Mouse (Mus musculus) MEL (cell line): ENCODE measurements at regions not wholly inside any gene's neighbourhood (a gene's known extent, or its start where the extent isn't known, plus 50 kb on each side); places are given as distances from the start of the nearest gene placed in this dataset.

ENCODE experiments used
- DNase-seq: peaks from one replicate; pipeline ENCODE4 v3.0.0; 2011; ENCODE audit warnings: low read depth, low spot score
- H3K27ac ChIP-seq: 2 replicates; pipeline ENCODE4 v1.5.1; 2012; ENCODE audit warnings: low read depth, mild to moderate bottlenecking, control low read depth, low read length, moderate library complexity; ENCODE audit not compliant: control insufficient read depth
- H3K27me3 ChIP-seq, 2 experiments: fragments of 150-350 bp in 1 of 2; sonication (generic) in 1 of 2; 2 replicates each; pipeline ENCODE4 v1.6.1; 2012; ENCODE audit warnings: low read length in 2 of 2, mild to moderate bottlenecking in 2 of 2, improper control_type of control experiment in 1 of 2, moderate library complexity in 1 of 2; ENCODE audit not compliant: insufficient read depth in 2 of 2, control insufficient read depth in 1 of 2
- H3K36me3 ChIP-seq, 2 experiments: 2 replicates each; pipeline ENCODE4 v1.6.1; 2012 to 2014; ENCODE audit warnings: low read length in 2 of 2, improper control_type of control experiment in 1 of 2, inconsistent platforms in 1 of 2, mild to moderate bottlenecking in 1 of 2; ENCODE audit not compliant: insufficient read depth in 2 of 2, control insufficient read depth in 1 of 2
- H3K4me1 ChIP-seq, 2 experiments: fragments of 150-350 bp in 1 of 2; sonication (generic) in 1 of 2; 2 replicates each; pipeline ENCODE4 v1.6.1; 2012; ENCODE audit warnings: low read length in 2 of 2, improper control_type of control experiment in 1 of 2, mild to moderate bottlenecking in 1 of 2; ENCODE audit not compliant: insufficient read depth in 2 of 2, control insufficient read depth in 1 of 2
- H3K4me3 ChIP-seq, 2 experiments: fragments of 150-350 bp in 1 of 2; sonication (generic) in 1 of 2; 2 replicates each; pipeline ENCODE4 v1.5.1; 2012; ENCODE audit warnings: low read depth in 2 of 2, low read length in 2 of 2, mild to moderate bottlenecking in 2 of 2, moderate library complexity in 2 of 2, control low read depth in 1 of 2, improper control_type of control experiment in 1 of 2; ENCODE audit not compliant: control insufficient read depth in 1 of 2, insufficient read depth in 1 of 2
- H3K79me2 ChIP-seq: 2 replicates; pipeline ENCODE4 v1.6.1; 2012; ENCODE audit warnings: mild to moderate bottlenecking, low read length, moderate library complexity; ENCODE audit not compliant: control insufficient read depth, poor library complexity, insufficient read depth
- H3K9ac ChIP-seq: 2 replicates; pipeline ENCODE4 v1.6.1; 2012; ENCODE audit warnings: low read depth, mild to moderate bottlenecking, control low read depth, low read length, moderate library complexity; ENCODE audit not compliant: control insufficient read depth, poor library complexity, severe bottlenecking
- H3K9me3 ChIP-seq: fragments of 150-350 bp; sonication (generic); replicated peaks from 2 replicates; pipeline ENCODE4 v1.6.1; 2012; ENCODE audit warnings: mild to moderate bottlenecking, low read length, improper control_type of control experiment, moderate library complexity; ENCODE audit not compliant: insufficient read depth
- BHLHE40 ChIP-seq: IDR thresholded peaks from 2 replicates; pipeline ENCODE4 v1.6.1; 2012; ENCODE audit warnings: low read depth, mild to moderate bottlenecking, inconsistent platforms, low read length, improper control_type of control experiment, borderline replicate concordance
- CHD1 ChIP-seq: IDR thresholded peaks from 2 replicates; pipeline ENCODE4 v1.6.1; 2012; ENCODE audit warnings: low read depth, mild to moderate bottlenecking, inconsistent platforms, low read length, improper control_type of control experiment
- E2F4 ChIP-seq: IDR thresholded peaks from 2 replicates; pipeline ENCODE4 v1.6.1; 2011; ENCODE audit warnings: low read depth, low read length, improper control_type of control experiment, borderline replicate concordance
- EP300 ChIP-seq, 2 experiments: IDR thresholded peaks; 2 replicates each; pipeline ENCODE4 v1.6.1; 2011; ENCODE audit warnings: improper control_type of control experiment in 2 of 2, low read length in 2 of 2, low read depth in 1 of 2, mild to moderate bottlenecking in 1 of 2
- JUND ChIP-seq: IDR thresholded peaks from 2 replicates; pipeline ENCODE4 v1.6.1; 2011; ENCODE audit warnings: low read depth, mild to moderate bottlenecking, improper control_type of control experiment, low read length
- KAT2A ChIP-seq: conservative IDR thresholded peaks from 2 replicates; pipeline ENCODE4 v1.6.1; 2012; ENCODE audit warnings: low read depth, low read length, improper control_type of control experiment, inconsistent platforms
- MAX ChIP-seq: IDR thresholded peaks from 2 replicates; pipeline ENCODE4 v1.6.1; 2011; ENCODE audit warnings: low read length, improper control_type of control experiment
- MAZ ChIP-seq: IDR thresholded peaks from 2 replicates; pipeline ENCODE4 v1.6.1; 2012; ENCODE audit warnings: low read depth, mild to moderate bottlenecking, inconsistent platforms, low read length, improper control_type of control experiment
- MYC ChIP-seq: IDR thresholded peaks from 2 replicates; pipeline ENCODE4 v1.6.1; 2011; ENCODE audit warnings: low read depth, mild to moderate bottlenecking, low read length, improper control_type of control experiment, moderate library complexity
- RAD21 ChIP-seq: IDR thresholded peaks from 2 replicates; pipeline ENCODE4 v1.6.1; 2011; ENCODE audit warnings: mild to moderate bottlenecking, low read depth, low read length, improper control_type of control experiment
- RCOR1 ChIP-seq: IDR thresholded peaks from 2 replicates; pipeline ENCODE4 v1.6.1; 2012; ENCODE audit warnings: low read depth, mild to moderate bottlenecking, inconsistent platforms, low read length, improper control_type of control experiment
- SIN3A ChIP-seq: IDR thresholded peaks from 2 replicates; pipeline ENCODE4 v1.6.1; 2012; ENCODE audit warnings: low read length, improper control_type of control experiment, inconsistent platforms
- TAL1 ChIP-seq: IDR thresholded peaks from 2 replicates; pipeline ENCODE4 v1.6.1; 2012; ENCODE audit warnings: mild to moderate bottlenecking, inconsistent platforms, low read length, moderate library complexity, mixed read lengths
- TBP ChIP-seq: IDR thresholded peaks from 2 replicates; pipeline ENCODE4 v1.8.0; 2011; ENCODE audit warnings: low read depth, low read length, improper control_type of control experiment
- UBTF ChIP-seq: IDR thresholded peaks from 2 replicates; pipeline ENCODE4 v1.6.1; 2012; ENCODE audit warnings: low read depth, mild to moderate bottlenecking, inconsistent platforms, low read length, improper control_type of control experiment, moderate library complexity, borderline replicate concordance; ENCODE audit not compliant: insufficient read depth
- USF2 ChIP-seq, 2 experiments: IDR thresholded peaks; 2 replicates each; pipeline ENCODE4 v1.6.1; 2011 to 2012; ENCODE audit warnings: improper control_type of control experiment in 2 of 2, low read length in 2 of 2, borderline replicate concordance in 1 of 2, inconsistent platforms in 1 of 2, low read depth in 1 of 2, mild to moderate bottlenecking in 1 of 2; ENCODE audit not compliant: insufficient read depth in 1 of 2
- ZC3H11A ChIP-seq: IDR thresholded peaks from 2 replicates; pipeline ENCODE4 v1.6.1; 2012; ENCODE audit warnings: low read depth, mild to moderate bottlenecking, inconsistent platforms, low read length, improper control_type of control experiment
- ZMIZ1 ChIP-seq: IDR thresholded peaks from 2 replicates; pipeline ENCODE4 v1.6.1; 2012; ENCODE audit warnings: low read depth, mild to moderate bottlenecking, inconsistent platforms, low read length, improper control_type of control experiment, moderate library complexity

- Histone ChIP-seq H3K27me3 (no peaks in the 10 kb centered on the region; a peak in 1 of 4 replicates), H3K4me3 (no peak overlapping the region), H3K9me3 (no peaks in the 10 kb centered on the region), H3K4me1 (no peaks in the 10 kb centered on the region), H3K27ac (no peak overlapping the region), H3K36me3 (no peaks in the 10 kb centered on the region), H3K9ac (no peak overlapping the region), H3K79me2 (no peaks in the 10 kb centered on the region)
- DNase-seq = no peak
- TF ChIP-seq BHLHE40 = no peak
- no peak for TF ChIP-seq MAZ
- no peak for TF ChIP-seq RCOR1
- TF ChIP-seq ZC3H11A = no peak
- TF ChIP-seq MAX = no peak
- no peak for TF ChIP-seq TBP
- no peak for TF ChIP-seq MYC
- no peak for TF ChIP-seq ZMIZ1
- no peak for TF ChIP-seq EP300 (IDR thresholded peaks at IDR 0.05; ENCODE audit: low read depth in 1 of 2, low read length in 2 of 2)
- no peak for TF ChIP-seq RAD21
- no peak for TF ChIP-seq CHD1
- TF ChIP-seq JUND = no peak
- TF ChIP-seq TAL1 = no peak
- no peak for TF ChIP-seq UBTF
- no peak for TF ChIP-seq KAT2A
- no peak for TF ChIP-seq USF2 (IDR thresholded peaks at IDR 0.05; ENCODE audit: borderline replicate concordance in 1 of 2, insufficient read depth in 1 of 2, low read depth in 1 of 2, low read length in 2 of 2)
- TF ChIP-seq E2F4 = no peak
- TF ChIP-seq SIN3A = no peak
These were observed 309.7 kb downstream of the Bbx start for GRCm38 (mm10) chr16:50122460-50122859.

GRCm38 (mm10) chr16:50124646-50125045 is 307.5 kb downstream of the Bbx start:
- no peaks in the 10 kb centered on the region for H3K4me1 ChIP-seq
- DNase-seq = no peak
- no peaks in the 10 kb centered on the region for H3K9me3 ChIP-seq
- TF ChIP-seq MYC (no peak), EP300 (IDR thresholded peaks at IDR 0.05; ENCODE audit: low read depth in 1 of 2, low read length in 2 of 2) (no peak), BHLHE40 (no peak)
- no peaks in the 10 kb centered on the region for H3K36me3 ChIP-seq
- no peak overlapping the region for H3K27ac ChIP-seq
- H3K27me3 ChIP-seq = no peaks in the 10 kb centered on the region; a peak in 1 of 4 replicates
- H3K9ac ChIP-seq = no peak overlapping the region
- no peaks in the 10 kb centered on the region for H3K79me2 ChIP-seq
- no peak overlapping the region for H3K4me3 ChIP-seq
